Comparison of ENCODE assay signal across 19 mouse cellular contexts in genomic region chr8:127266777-127267176, GRCm38 (mm10).
DNase-seq lines count a peak whose midpoint lies in the region; ATAC-seq and TF ChIP-seq lines count a peak whose summit lies in the region.
"Had no signal": no experiment of that assay in that cellular context is flagged by ENCODE, and none has a peak within 500 bp of the region (broad histone marks: within the 10 kb centered on the region; RNA-seq: fewer than 3 reads in every experiment).

No protein-coding gene starts in this region.

- DNase-seq in forebrain, embryonic 14.5 days (ENCODE audit: low spot score), result no peak
- no peak for DNase-seq in hindbrain, postnatal 0 days (ENCODE audit: low spot score)
- DNase-seq: adrenal gland, postnatal 14 days; cerebellum, adult 18-20 months; cerebellum, adult 9-11 months; cerebellum, postnatal 36 days; gastrocnemius, adult 2 months; gastrocnemius, postnatal 25 days; heart, postnatal 4 days had no signal

- H3K9ac ChIP-seq in forebrain, embryonic 14.5 days (ENCODE audit: low read length), result no peak overlapping the region
- no peak overlapping the region for H3K9ac ChIP-seq in forebrain, embryonic 15.5 days (replicated peaks)
- no peak overlapping the region for H3K9ac ChIP-seq in hindbrain, embryonic 13.5 days
- H3K9ac ChIP-seq in hindbrain, postnatal 0 days (replicated peaks; ENCODE audit: low read length), result no peak overlapping the region
- H3K9ac ChIP-seq in neural tube, embryonic 14.5 days (replicated peaks; ENCODE audit: low read depth, low read length), result no peak overlapping the region
- no peak overlapping the region for H3K9ac ChIP-seq in neural tube, embryonic 15.5 days (replicated peaks)
- H3K9ac ChIP-seq: embryonic facial prominence, embryonic 13.5 days; heart, embryonic 13.5 days; intestine, embryonic 15.5 days had no signal

- H3K4me2 ChIP-seq in forebrain, embryonic 14.5 days (ENCODE audit: low read length), result no peak overlapping the region
- H3K4me2 ChIP-seq in forebrain, embryonic 15.5 days (replicated peaks), result no peak overlapping the region
- no peak overlapping the region for H3K4me2 ChIP-seq in hindbrain, embryonic 13.5 days
- no peak overlapping the region for H3K4me2 ChIP-seq in hindbrain, postnatal 0 days (ENCODE audit: low read depth, low read length)
- no peak overlapping the region for H3K4me2 ChIP-seq in neural tube, embryonic 14.5 days (ENCODE audit: low read depth, low read length)
- H3K4me2 ChIP-seq in neural tube, embryonic 15.5 days, result no peak overlapping the region
- H3K4me2 ChIP-seq: embryonic facial prominence, embryonic 13.5 days; heart, embryonic 13.5 days; intestine, embryonic 15.5 days had no signal

- WGBS in forebrain, embryonic 14.5 days, result 4% methylated on average over 5 of the region's 5 CpGs
- 5% methylated on average over 5 of the region's 5 CpGs for WGBS in forebrain, embryonic 15.5 days
- WGBS in hindbrain, embryonic 13.5 days, result 23% methylated on average over 5 of the region's 5 CpGs
- WGBS in hindbrain, postnatal 0 days, result 31% methylated on average over 5 of the region's 5 CpGs
- 17% methylated on average over 5 of the region's 5 CpGs for WGBS in neural tube, embryonic 14.5 days
- WGBS in neural tube, embryonic 15.5 days, result 24% methylated on average over 5 of the region's 5 CpGs

- TF ChIP-seq CTCF in hindbrain, postnatal 0 days (IDR thresholded peaks at IDR 0.05; ENCODE audit: low read depth), result no peak

- 0 out of 2 replicates have a peak, but pooled peaks have one; percentile 34 for ATAC-seq in forebrain, embryonic 14.5 days
- ATAC-seq in forebrain, embryonic 15.5 days (replicated peaks), result no peak
- no peak for ATAC-seq in hindbrain, embryonic 13.5 days (ENCODE audit: low FRiP score)
- ATAC-seq in hindbrain, postnatal 0 days, result no peak
- no peak for ATAC-seq in neural tube, embryonic 14.5 days (ENCODE audit: low read depth)
- no peak for ATAC-seq in neural tube, embryonic 15.5 days (ENCODE audit: low FRiP score)
- ATAC-seq: activated CD4-positive, CD25-positive, alpha-beta regulatory T cell, adult 4 months; intestine, embryonic 15.5 days; Patski had no signal

- no peak overlapping the region for H3K4me3 ChIP-seq in forebrain, embryonic 14.5 days (ENCODE audit: low read depth, low read length)
- H3K4me3 ChIP-seq in forebrain, embryonic 15.5 days, result no peak overlapping the region
- no peak overlapping the region for H3K4me3 ChIP-seq in hindbrain, embryonic 13.5 days
- H3K4me3 ChIP-seq in hindbrain, postnatal 0 days (ENCODE audit: low read length), result no peak overlapping the region
- H3K4me3 ChIP-seq in neural tube, embryonic 14.5 days (ENCODE audit: low read depth, low read length), result no peak overlapping the region
- no peak overlapping the region for H3K4me3 ChIP-seq in neural tube, embryonic 15.5 days (replicated peaks)
- H3K4me3 ChIP-seq: embryonic facial prominence, embryonic 13.5 days; gastrocnemius, adult 2 months; heart, embryonic 13.5 days; intestine, embryonic 15.5 days had no signal

- peaks cover 16% of the 10 kb centered on the region for H3K4me1 ChIP-seq in forebrain, embryonic 14.5 days (ENCODE audit: control insufficient read depth, insufficient read depth, low read length)
- H3K4me1 ChIP-seq in forebrain, embryonic 15.5 days, result peaks cover 22% of the 10 kb centered on the region
- peaks cover 33% of the 10 kb centered on the region for H3K4me1 ChIP-seq in hindbrain, embryonic 13.5 days (replicated peaks)
- H3K4me1 ChIP-seq in hindbrain, postnatal 0 days (ENCODE audit: insufficient read depth, low read length), result 0 out of 2 replicates have a peak, but pooled peaks cover 14% of the 10 kb centered on the region
- H3K4me1 ChIP-seq in neural tube, embryonic 14.5 days (ENCODE audit: control insufficient read depth, insufficient read depth, low read length), result peaks cover 8% of the 10 kb centered on the region
- peaks cover 24% of the 10 kb centered on the region for H3K4me1 ChIP-seq in neural tube, embryonic 15.5 days
- H3K4me1 ChIP-seq: intestine, embryonic 15.5 days had no signal

- H3K9me3 ChIP-seq in forebrain, embryonic 14.5 days (replicated peaks; ENCODE audit: control insufficient read depth, low read length), result no peaks in the 10 kb centered on the region
- no peaks in the 10 kb centered on the region for H3K9me3 ChIP-seq in forebrain, embryonic 15.5 days
- H3K9me3 ChIP-seq in hindbrain, embryonic 13.5 days, result no peaks in the 10 kb centered on the region
- H3K9me3 ChIP-seq in hindbrain, postnatal 0 days (ENCODE audit: low read length), result no peaks in the 10 kb centered on the region
- no peaks in the 10 kb centered on the region for H3K9me3 ChIP-seq in neural tube, embryonic 14.5 days (ENCODE audit: control insufficient read depth, low read length)
- no peaks in the 10 kb centered on the region for H3K9me3 ChIP-seq in neural tube, embryonic 15.5 days (replicated peaks)
- H3K9me3 ChIP-seq: embryonic facial prominence, embryonic 13.5 days; heart, embryonic 13.5 days; intestine, embryonic 15.5 days had no signal

- H3K36me3 ChIP-seq in forebrain, embryonic 14.5 days (ENCODE audit: control insufficient read depth, insufficient read depth, low read length), result no peaks in the 10 kb centered on the region
- no peaks in the 10 kb centered on the region for H3K36me3 ChIP-seq in forebrain, embryonic 15.5 days
- no peaks in the 10 kb centered on the region for H3K36me3 ChIP-seq in hindbrain, embryonic 13.5 days
- no peaks in the 10 kb centered on the region for H3K36me3 ChIP-seq in hindbrain, postnatal 0 days (ENCODE audit: insufficient read depth, low read length)
- no peaks in the 10 kb centered on the region for H3K36me3 ChIP-seq in neural tube, embryonic 14.5 days (ENCODE audit: control insufficient read depth, insufficient read depth, low read length)
- no peaks in the 10 kb centered on the region for H3K36me3 ChIP-seq in neural tube, embryonic 15.5 days
- H3K36me3 ChIP-seq: embryonic facial prominence, embryonic 13.5 days; heart, embryonic 13.5 days; intestine, embryonic 15.5 days had no signal

- H3K27ac ChIP-seq in forebrain, embryonic 14.5 days (ENCODE audit: low read depth, low read length), result no peak overlapping the region
- H3K27ac ChIP-seq in forebrain, embryonic 15.5 days (replicated peaks), result no peak overlapping the region
- H3K27ac ChIP-seq in hindbrain, embryonic 13.5 days, result peak overlapping the region; percentile 55
- no peak overlapping the region for H3K27ac ChIP-seq in hindbrain, postnatal 0 days
- H3K27ac ChIP-seq in neural tube, embryonic 14.5 days (ENCODE audit: low read depth, low read length), result peak overlapping the region; percentile 31; the same call in 1 of the 2 replicates
- no peak overlapping the region for H3K27ac ChIP-seq in neural tube, embryonic 15.5 days (replicated peaks)
- H3K27ac ChIP-seq: embryonic facial prominence, embryonic 13.5 days; gastrocnemius, adult 2 months; heart, embryonic 13.5 days; intestine, embryonic 15.5 days had no signal

- H3K27me3 ChIP-seq in forebrain, embryonic 14.5 days (replicated peaks; ENCODE audit: control insufficient read depth, insufficient read depth, low read length), result no peaks in the 10 kb centered on the region
- no peaks in the 10 kb centered on the region for H3K27me3 ChIP-seq in forebrain, embryonic 15.5 days
- no peaks in the 10 kb centered on the region for H3K27me3 ChIP-seq in hindbrain, embryonic 13.5 days
- no peaks in the 10 kb centered on the region for H3K27me3 ChIP-seq in hindbrain, postnatal 0 days (ENCODE audit: insufficient read depth, low read length)
- H3K27me3 ChIP-seq in neural tube, embryonic 14.5 days (ENCODE audit: control insufficient read depth, insufficient read depth, low read length), result no peaks in the 10 kb centered on the region
- no peaks in the 10 kb centered on the region for H3K27me3 ChIP-seq in neural tube, embryonic 15.5 days (replicated peaks)
- H3K27me3 ChIP-seq: CH12.LX; embryonic facial prominence, embryonic 13.5 days; heart, embryonic 13.5 days; intestine, embryonic 15.5 days; Patski had no signal

Comparison
In these comparisons a context has a peak if more than half of its experiments do, and no peak if none do; other contexts are left out.
1. H3K27ac ChIP-seq: peak in hindbrain, embryonic 13.5 days (single experiment) and neural tube, embryonic 14.5 days (single experiment); none in forebrain, embryonic 14.5 days (single experiment), forebrain, embryonic 15.5 days (single experiment), hindbrain, postnatal 0 days (single experiment) and neural tube, embryonic 15.5 days (single experiment).